Mouse (Mus musculus) forebrain, postnatal 0 days (tissue): ENCODE data around the gene Lpp. TPM values are rescaled to one million over a fixed set of nuclear protein-coding genes. Genes with fewer than 3 reads are reported as not detected.

ENCODE experiments used
- ATAC-seq: fragments of 200-750 bp; cut with Nextera tagmentation; 2 replicates; pipeline ENCODE4 v1.8.0; 2017; ENCODE audit warnings: mild to moderate bottlenecking, moderate library complexity
- DNase-seq: peaks from one replicate; pipeline ENCODE4 v3.0.0-alpha.2; 2015
- H3K27ac ChIP-seq: fragments of 300-500 bp; sonication (generic); 2 replicates; pipeline ENCODE4 v1.5.1; 2014; ENCODE audit warnings: low read depth, mild to moderate bottlenecking, antibody characterized with exemption, low read length, moderate library complexity, mixed read lengths
- H3K27me3 ChIP-seq: fragments of 300-500 bp; sonication (generic); 2 replicates; pipeline ENCODE4 v1.6.1; 2014; ENCODE audit warnings: mild to moderate bottlenecking, low read length, mixed read lengths; ENCODE audit not compliant: insufficient read depth
- H3K36me3 ChIP-seq: fragments of 300-500 bp; sonication (generic); 2 replicates; pipeline ENCODE4 v1.6.1; 2014; ENCODE audit warnings: mild to moderate bottlenecking, moderate library complexity; ENCODE audit not compliant: insufficient read depth
- H3K4me1 ChIP-seq: fragments of 300-500 bp; sonication (generic); 2 replicates; pipeline ENCODE4 v1.6.1; 2014; ENCODE audit warnings: antibody characterized with exemption; ENCODE audit not compliant: insufficient read depth
- H3K4me2 ChIP-seq: fragments of 300-500 bp; sonication (generic); 2 replicates; pipeline ENCODE4 v1.6.1; 2014; ENCODE audit warnings: low read depth, mild to moderate bottlenecking, moderate library complexity
- H3K4me3 ChIP-seq: fragments of 300-500 bp; sonication (generic); 2 replicates; pipeline ENCODE4 v1.5.1; 2014; ENCODE audit warnings: low read depth, low read length, mixed read lengths
- H3K9ac ChIP-seq: fragments of 300-500 bp; sonication (generic); 2 replicates; pipeline ENCODE4 v1.6.1; 2014; ENCODE audit warnings: mild to moderate bottlenecking
- H3K9me3 ChIP-seq: fragments of 300-500 bp; sonication (generic); 2 replicates; pipeline ENCODE4 v1.6.1; 2016; ENCODE audit warnings: low read length
- CTCF ChIP-seq: sonication (generic); IDR thresholded peaks from 2 replicates; pipeline ENCODE4 v1.5.1; 2016; ENCODE audit warnings: antibody characterized with exemption, control low read depth, low read depth
- WGBS: fragments of 180-500 bp; shearing (Covaris S2); extraction: QIAGEN DNeasy Blood & Tissue Kit; methylation state at CpG from one replicate; pipeline ENCODE4 v1.1.7; 2014; 5-methylcytosine and 5-hydroxymethylcytosine counted together
- polyA plus RNA-seq: library from polyadenylated mRNA; unstranded; fragments of >200 nt; fragmentation: Nextera tagmentation; extraction: Ambion mirVana; gene quantifications from 2 replicates; pipeline ENCODE4 v1.2.1, GENCODE M21; 2015
- total RNA-seq: library from RNA; depleted of rRNA; stranded (reverse); fragments of >200 nt; gene quantifications from 2 replicates; pipeline ENCODE4 v1.2.3, GENCODE M21; 2014

Lpp gene
- total and polyA plus RNA-seq, 2 experiments from 2014 or later = 6.2 to 9.4 TPM

DNA sequence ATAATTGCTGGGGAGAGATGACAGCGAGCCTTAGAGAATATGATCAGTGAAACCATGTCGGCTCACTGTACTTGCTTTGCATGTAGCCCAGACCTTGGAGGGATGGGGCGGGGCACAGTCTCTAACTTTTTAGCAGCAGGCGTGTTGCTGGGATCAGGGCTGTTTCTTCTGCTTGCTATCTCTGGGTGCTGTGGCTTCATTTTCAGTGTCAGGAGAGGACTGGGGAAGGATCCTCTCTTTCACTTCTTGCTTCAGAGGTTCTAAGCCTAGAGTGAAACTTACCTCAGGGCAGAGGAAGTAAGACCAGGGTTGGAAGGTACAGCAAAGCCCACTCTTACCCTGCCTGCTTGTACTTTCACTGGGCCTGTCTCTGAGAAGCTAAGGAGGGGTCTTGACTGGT is 210.0 kb downstream of the Lpp start:
- no peak for DNase-seq
- ATAC-seq = no peak
- no peak for TF ChIP-seq CTCF
- Histone ChIP-seq H3K4me3 (no peak overlapping the region), H3K9me3 (no peaks in the 10 kb centered on the region), H3K4me2 (no peak overlapping the region), H3K4me1 (no peaks in the 10 kb centered on the region), H3K27ac (no peak overlapping the region), H3K27me3 (no peaks in the 10 kb centered on the region), H3K9ac (no peak overlapping the region), H3K36me3 (no peaks in the 10 kb centered on the region)
- WGBS = 92% methylated on average over 4 of the region's 4 CpGs

DNA sequence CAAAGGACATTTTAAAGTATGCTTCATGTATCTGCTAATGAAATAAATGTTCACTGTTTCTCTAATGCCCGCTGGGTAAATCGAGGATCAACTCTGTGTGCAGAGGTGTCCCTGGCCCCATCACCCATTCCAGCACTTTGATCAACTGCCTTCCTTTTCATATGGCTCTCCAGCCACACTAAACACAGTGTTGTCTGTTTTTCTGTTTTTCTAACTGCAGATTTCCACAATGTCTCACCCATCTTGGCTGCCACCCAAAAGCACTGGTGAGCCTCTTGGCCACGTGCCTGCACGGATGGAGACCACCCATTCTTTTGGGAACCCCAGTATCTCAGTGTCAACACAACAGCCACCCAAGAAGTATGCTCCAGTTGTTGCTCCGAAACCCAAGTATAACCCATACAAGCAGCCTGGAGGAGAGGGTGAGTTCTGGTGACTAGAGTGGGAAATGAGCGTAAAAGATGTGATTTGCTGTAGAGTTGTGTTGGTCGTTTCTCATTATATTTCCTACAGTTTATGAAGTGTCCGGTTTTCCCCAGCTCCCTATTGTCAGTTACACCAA is 214.7 kb downstream of the Lpp start:
- H3K4me2 ChIP-seq = no peak overlapping the region
- no peaks in the 10 kb centered on the region for H3K9me3 ChIP-seq
- 60% methylated on average over 8 of the region's 8 CpGs for WGBS
- no peaks in the 10 kb centered on the region for H3K4me1 ChIP-seq
- no peak overlapping the region for H3K27ac ChIP-seq
- no peak overlapping the region for H3K9ac ChIP-seq
- no peaks in the 10 kb centered on the region for H3K36me3 ChIP-seq
- ATAC-seq (no peak), DNase-seq (peak; percentile 24)
- no peaks in the 10 kb centered on the region for H3K27me3 ChIP-seq
- no peak for TF ChIP-seq CTCF
- no peak overlapping the region for H3K4me3 ChIP-seq

- WGBS = 89% methylated on average over 6 of the region's 6 CpGs
- H3K27me3 ChIP-seq = no peaks in the 10 kb centered on the region
- TF ChIP-seq CTCF = no peak
- no peak overlapping the region for H3K27ac ChIP-seq
- H3K4me2 ChIP-seq = no peak overlapping the region
- H3K36me3 ChIP-seq = no peaks in the 10 kb centered on the region
- no peaks in the 10 kb centered on the region for H3K9me3 ChIP-seq
- DNase-seq (no peak), ATAC-seq (no peak)
- peaks cover 6% of the 10 kb centered on the region for H3K4me1 ChIP-seq
- no peak overlapping the region for H3K9ac ChIP-seq
- H3K4me3 ChIP-seq = no peak overlapping the region
Observed at GRCm38 (mm10) chr16:24619458-24619857, 226.2 kb downstream of the Lpp start.

GRCm38 (mm10) chr16:24620021-24620420 is 226.7 kb downstream of the Lpp start:
- Histone ChIP-seq H3K36me3 (no peaks in the 10 kb centered on the region), H3K4me2 (no peak overlapping the region), H3K27ac (no peak overlapping the region), H3K9ac (no peak overlapping the region), H3K4me1 (peaks cover 7% of the 10 kb centered on the region), H3K27me3 (no peaks in the 10 kb centered on the region), H3K9me3 (no peaks in the 10 kb centered on the region), H3K4me3 (no peak overlapping the region)
- DNase-seq (no peak), ATAC-seq (no peak)
- WGBS = 92% methylated on average over 3 of the region's 3 CpGs
- no peak for TF ChIP-seq CTCF

DNA sequence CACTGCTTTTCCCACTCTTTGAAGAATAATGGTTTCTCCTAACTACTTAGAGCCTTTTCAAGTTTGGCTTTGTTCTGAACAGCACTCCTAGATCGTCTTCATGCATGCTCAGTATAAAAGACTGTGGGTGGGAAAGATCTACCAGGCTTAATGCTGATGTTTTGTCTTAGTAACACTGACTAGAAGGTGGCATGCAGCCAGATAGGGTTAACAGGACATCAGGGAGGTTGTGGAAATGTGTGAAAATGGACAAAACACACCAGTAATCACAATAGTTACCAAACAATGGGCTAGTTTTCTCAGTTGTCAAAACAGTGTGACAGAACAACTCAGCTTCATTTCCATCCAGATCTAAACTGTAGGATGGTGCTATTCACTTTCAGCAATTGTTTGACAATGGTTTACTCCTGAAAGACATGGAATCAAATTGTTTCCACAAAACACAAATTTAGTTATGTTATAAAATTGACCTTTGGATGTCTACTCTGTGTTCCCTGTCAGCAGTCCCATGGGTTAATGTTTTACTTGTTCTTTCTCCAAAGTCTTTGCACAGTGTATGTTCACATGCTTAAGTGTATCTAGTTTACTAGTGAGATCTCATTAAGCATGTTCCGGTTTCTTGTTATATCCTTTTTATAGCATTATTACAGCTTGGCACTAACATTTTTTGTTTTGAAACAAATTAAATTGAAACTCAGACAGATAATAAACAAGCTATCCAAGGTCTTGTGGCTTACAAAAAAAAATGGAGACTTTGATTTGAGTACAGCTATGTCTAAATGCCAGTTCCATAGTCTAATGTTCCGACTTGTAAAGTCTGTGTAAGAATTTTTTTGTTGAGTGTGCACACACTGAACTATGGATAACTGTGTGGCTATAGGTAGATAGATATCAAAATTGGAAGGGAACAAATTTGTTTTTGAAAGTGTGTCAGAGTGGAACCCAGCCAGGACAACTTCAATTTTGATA is 229.2 kb downstream of the Lpp start:
- no peak overlapping the region for H3K27ac ChIP-seq
- H3K9me3 ChIP-seq = no peaks in the 10 kb centered on the region
- TF ChIP-seq CTCF = no peak
- H3K4me2 ChIP-seq = no peak overlapping the region
- no peak overlapping the region for H3K4me3 ChIP-seq
- WGBS = 53% methylated on average over 3 of the region's 3 CpGs
- peaks cover 7% of the 10 kb centered on the region for H3K4me1 ChIP-seq
- no peak overlapping the region for H3K9ac ChIP-seq
- DNase-seq (no peak), ATAC-seq (no peak)
- no peaks in the 10 kb centered on the region for H3K36me3 ChIP-seq
- no peaks in the 10 kb centered on the region for H3K27me3 ChIP-seq

GRCm38 (mm10) chr16:24624335-24624734 is 231.0 kb downstream of the Lpp start:
- Histone ChIP-seq H3K9me3 (no peaks in the 10 kb centered on the region), H3K36me3 (no peaks in the 10 kb centered on the region), H3K27ac (peak overlapping the region; percentile 62), H3K4me2 (no peak overlapping the region), H3K4me3 (no peak overlapping the region), H3K4me1 (peaks cover 7% of the 10 kb centered on the region), H3K9ac (no peak overlapping the region), H3K27me3 (no peaks in the 10 kb centered on the region)
- WGBS = 23% methylated on average over 5 of the region's 5 CpGs
- no peak for TF ChIP-seq CTCF
- ATAC-seq (peak; percentile 87), DNase-seq (peak; percentile 44)

DNA sequence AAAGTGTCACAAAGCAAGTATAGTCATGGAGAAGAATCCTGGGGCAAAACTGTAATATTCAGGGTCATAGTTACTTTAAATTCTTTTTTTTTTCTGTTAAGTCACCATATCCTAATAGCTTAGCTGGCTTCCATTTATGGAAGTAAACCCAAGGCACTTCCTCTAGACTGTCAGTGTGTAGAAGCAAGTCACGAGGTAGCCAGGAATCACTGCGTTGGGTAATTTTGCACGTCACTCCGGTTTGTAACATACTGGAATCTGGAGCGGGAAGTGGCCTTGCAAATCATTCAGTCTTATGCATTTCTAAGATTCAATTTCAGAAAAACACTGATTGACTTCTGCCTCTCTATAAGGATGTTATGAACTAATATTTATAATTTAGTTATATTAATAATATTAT is 232.3 kb downstream of the Lpp start:
- no peak overlapping the region for H3K9ac ChIP-seq
- WGBS = 90% methylated on average over 5 of the region's 5 CpGs
- no peak overlapping the region for H3K27ac ChIP-seq
- no peak overlapping the region for H3K4me3 ChIP-seq
- H3K36me3 ChIP-seq = no peaks in the 10 kb centered on the region
- no peak for DNase-seq
- peaks cover 7% of the 10 kb centered on the region for H3K4me1 ChIP-seq
- H3K27me3 ChIP-seq = no peaks in the 10 kb centered on the region
- H3K4me2 ChIP-seq = no peak overlapping the region
- TF ChIP-seq CTCF = no peak
- ATAC-seq = no peak
- no peaks in the 10 kb centered on the region for H3K9me3 ChIP-seq
